Mouse (Mus musculus) heart, embryonic 16.5 days (tissue): ENCODE data around the gene Acot11. TPM values are rescaled to one million over a fixed set of nuclear protein-coding genes. Genes with fewer than 3 reads are reported as not detected.

Source experiments
- ATAC-seq: fragments of 200-750 bp; cut with Nextera tagmentation; replicated peaks from 2 replicates; pipeline ENCODE4 v1.8.0; 2017; ENCODE audit warnings: moderate number of reproducible peaks; ENCODE audit not compliant: insufficient read depth, low FRiP score; ENCODE audit errors: extremely low read depth
- H3K27ac ChIP-seq: fragments of 300-500 bp; sonication (generic); 2 replicates; pipeline ENCODE4 v1.5.1; 2014; ENCODE audit warnings: mild to moderate bottlenecking, low read length, control low read depth, moderate library complexity
- H3K27me3 ChIP-seq: fragments of 300-500 bp; sonication (generic); 2 replicates; pipeline ENCODE4 v1.6.1; 2014; ENCODE audit warnings: low read length, mixed read lengths; ENCODE audit not compliant: control insufficient read depth, insufficient read depth
- H3K36me3 ChIP-seq: fragments of 300-500 bp; sonication (generic); 2 replicates; pipeline ENCODE4 v1.6.1; 2014; ENCODE audit not compliant: control insufficient read depth, insufficient read depth
- H3K4me1 ChIP-seq: fragments of 300-500 bp; sonication (generic); 2 replicates; pipeline ENCODE4 v1.6.1; 2014; ENCODE audit warnings: low read length, mixed read lengths; ENCODE audit not compliant: control insufficient read depth, insufficient read depth
- H3K4me2 ChIP-seq: fragments of 300-500 bp; sonication (generic); 2 replicates; pipeline ENCODE4 v1.6.1; 2014; ENCODE audit warnings: low read depth, mild to moderate bottlenecking, control low read depth, low read length
- H3K4me3 ChIP-seq: fragments of 300-500 bp; sonication (generic); 2 replicates; pipeline ENCODE4 v1.5.1; 2014; ENCODE audit warnings: mild to moderate bottlenecking, control low read depth, low read length
- H3K9ac ChIP-seq: fragments of 300-500 bp; sonication (generic); 2 replicates; pipeline ENCODE4 v1.6.1; 2014; ENCODE audit warnings: low read length, control low read depth
- H3K9me3 ChIP-seq: fragments of 300-500 bp; sonication (generic); replicated peaks from 2 replicates; pipeline ENCODE4 v1.6.1; 2016; ENCODE audit warnings: low read length; ENCODE audit not compliant: control insufficient read depth
- WGBS: fragments of 180-500 bp; shearing (Covaris S2); extraction: QIAGEN DNeasy Blood & Tissue Kit; methylation state at CpG from one replicate; pipeline ENCODE4 v1.1.7; 2014; 5-methylcytosine and 5-hydroxymethylcytosine counted together
- polyA plus RNA-seq: library from polyadenylated mRNA; unstranded; fragments of >200 nt; fragmentation: Nextera tagmentation; extraction: Ambion mirVana; gene quantifications from 2 replicates; pipeline ENCODE4 v1.2.1, GENCODE M21; 2015

Gene Acot11
- 7.9 and 8.1 TPM in 2 replicates for polyA plus RNA-seq

GRCm38 (mm10) chr4:106804910-106805274 is at the start of gene Acot11:
Gene Acot11, minus strand, starts transcription at chr4:106804998.
- H3K27me3 ChIP-seq, result no peaks in the 10 kb centered on the region
- 0 out of 2 replicates have a peak, but pooled peaks have one; percentile 23 for ATAC-seq
- WGBS, result 4% methylated on average over 23 of the region's 23 CpGs

GRCm38 (mm10) chr4:106848290-106849092 is 43.7 kb upstream of the Acot11 start:
- H3K27me3 ChIP-seq, result no peaks in the 10 kb centered on the region
- 37% methylated on average over 12 of the region's 12 CpGs for WGBS
- H3K9me3 ChIP-seq, result no peaks in the 10 kb centered on the region
- H3K4me3 ChIP-seq, result no peak overlapping the region
- H3K4me1 ChIP-seq, result peaks cover 18% of the 10 kb centered on the region
- H3K9ac ChIP-seq, result peak overlapping the region; percentile 63
- no peaks in the 10 kb centered on the region for H3K36me3 ChIP-seq
- H3K27ac ChIP-seq, result peak overlapping the region; percentile 76
- H3K4me2 ChIP-seq, result peak overlapping the region; percentile 63; the same call in 1 of the 2 replicates
- 0 out of 2 replicates have a peak, but pooled peaks have one; percentile 19 for ATAC-seq

More at GRCm38 (mm10) chr4:106804910-106805274, at the start of gene Acot11:
- H3K9me3 ChIP-seq, result no peaks in the 10 kb centered on the region
- H3K4me2 ChIP-seq, result peak within 1 kb of the TSS; percentile 67
- peak within 1 kb of the TSS; percentile 73 for H3K9ac ChIP-seq
- no peaks in the 10 kb centered on the region for H3K36me3 ChIP-seq
- peaks cover 12% of the 10 kb centered on the region for H3K4me1 ChIP-seq
- peak within 1 kb of the TSS; percentile 40 for H3K4me3 ChIP-seq
- H3K27ac ChIP-seq, result no peak within 1 kb of the TSS

GRCm38 (mm10) chr4:106847591-106848289 is 42.9 kb upstream of the Acot11 start:
- peak overlapping the region; percentile 63 for H3K4me2 ChIP-seq
- H3K9ac ChIP-seq, result peak overlapping the region; percentile 63
- no peaks in the 10 kb centered on the region for H3K27me3 ChIP-seq
- H3K27ac ChIP-seq, result peak overlapping the region; percentile 76
- 17% methylated on average over 9 of the region's 9 CpGs for WGBS
- H3K9me3 ChIP-seq, result no peaks in the 10 kb centered on the region
- H3K4me1 ChIP-seq, result peaks cover 18% of the 10 kb centered on the region
- ATAC-seq, result peak; percentile 86
- peak overlapping the region; percentile 18; the same call in 1 of the 2 replicates for H3K4me3 ChIP-seq
- no peaks in the 10 kb centered on the region for H3K36me3 ChIP-seq

GRCm38 (mm10) chr4:106842561-106842960 is 37.8 kb upstream of the Acot11 start:
- peaks cover 31% of the 10 kb centered on the region for H3K4me1 ChIP-seq
- H3K4me2 ChIP-seq, result no peak overlapping the region
- H3K27me3 ChIP-seq, result no peaks in the 10 kb centered on the region
- whole genome bisulfite sequencing, result 66% methylated on average over 8 of the region's 8 CpGs
- H3K4me3 ChIP-seq, result no peak overlapping the region
- H3K36me3 ChIP-seq, result no peaks in the 10 kb centered on the region
- no peaks in the 10 kb centered on the region for H3K9me3 ChIP-seq
- ATAC-seq, result no peak
- H3K27ac ChIP-seq, result no peak overlapping the region
- no peak overlapping the region for H3K9ac ChIP-seq

- Histone ChIP-seq H3K36me3 (no peaks in the 10 kb centered on the region), H3K27me3 (no peaks in the 10 kb centered on the region), H3K4me1 (peaks cover 29% of the 10 kb centered on the region), H3K9me3 (no peaks in the 10 kb centered on the region), H3K4me2 (peak overlapping the region; percentile 4; the same call in 1 of the 2 replicates), H3K27ac (peak overlapping the region; percentile 40), H3K4me3 (no peak overlapping the region), H3K9ac (no peak overlapping the region)
- ATAC-seq, result no peak
- 41% methylated on average over 7 of the region's 7 CpGs for WGBS
Observed at GRCm38 (mm10) chr4:106841856-106842255, 37.1 kb upstream of the Acot11 start.

- Histone ChIP-seq H3K9me3 (no peaks in the 10 kb centered on the region), H3K4me1 (peaks cover 29% of the 10 kb centered on the region), H3K4me3 (no peak overlapping the region), H3K36me3 (no peaks in the 10 kb centered on the region), H3K27ac (peak overlapping the region; percentile 40), H3K9ac (peak overlapping the region; percentile 48; the same call in 1 of the 2 replicates), H3K4me2 (peak overlapping the region; percentile 4; the same call in 1 of the 2 replicates), H3K27me3 (no peaks in the 10 kb centered on the region)
- 31% methylated on average over 7 of the region's 7 CpGs for whole genome bisulfite sequencing
- ATAC-seq, result no peak
Observed at GRCm38 (mm10) chr4:106841303-106841702, 36.5 kb upstream of the Acot11 start.

- Histone ChIP-seq H3K4me1 (peaks cover 29% of the 10 kb centered on the region), H3K9ac (peak overlapping the region; percentile 92), H3K27ac (peak overlapping the region; percentile 90), H3K9me3 (no peaks in the 10 kb centered on the region), H3K4me2 (peak overlapping the region; percentile 73), H3K36me3 (no peaks in the 10 kb centered on the region), H3K4me3 (peak overlapping the region; percentile 57), H3K27me3 (no peaks in the 10 kb centered on the region)
- ATAC-seq, result no peak
- 41% methylated on average over 6 of the region's 6 CpGs for WGBS
Observed at GRCm38 (mm10) chr4:106840651-106841145, 35.9 kb upstream of the Acot11 start.

- peak; percentile 57 for ATAC-seq
- peak overlapping the region; percentile 73 for H3K4me2 ChIP-seq
- no peaks in the 10 kb centered on the region for H3K27me3 ChIP-seq
- peak overlapping the region; percentile 90 for H3K27ac ChIP-seq
- H3K36me3 ChIP-seq, result no peaks in the 10 kb centered on the region
- 1% methylated on average over 28 of the region's 51 CpGs for WGBS
- peak overlapping the region; percentile 92 for H3K9ac ChIP-seq
- H3K9me3 ChIP-seq, result no peaks in the 10 kb centered on the region
- peaks cover 29% of the 10 kb centered on the region for H3K4me1 ChIP-seq
- H3K4me3 ChIP-seq, result peak overlapping the region; percentile 57
Observed at GRCm38 (mm10) chr4:106839964-106840611, 35.3 kb upstream of the Acot11 start.
